Comparison of ENCODE assay signal across 12 mouse cellular contexts in the genomic region with DNA sequence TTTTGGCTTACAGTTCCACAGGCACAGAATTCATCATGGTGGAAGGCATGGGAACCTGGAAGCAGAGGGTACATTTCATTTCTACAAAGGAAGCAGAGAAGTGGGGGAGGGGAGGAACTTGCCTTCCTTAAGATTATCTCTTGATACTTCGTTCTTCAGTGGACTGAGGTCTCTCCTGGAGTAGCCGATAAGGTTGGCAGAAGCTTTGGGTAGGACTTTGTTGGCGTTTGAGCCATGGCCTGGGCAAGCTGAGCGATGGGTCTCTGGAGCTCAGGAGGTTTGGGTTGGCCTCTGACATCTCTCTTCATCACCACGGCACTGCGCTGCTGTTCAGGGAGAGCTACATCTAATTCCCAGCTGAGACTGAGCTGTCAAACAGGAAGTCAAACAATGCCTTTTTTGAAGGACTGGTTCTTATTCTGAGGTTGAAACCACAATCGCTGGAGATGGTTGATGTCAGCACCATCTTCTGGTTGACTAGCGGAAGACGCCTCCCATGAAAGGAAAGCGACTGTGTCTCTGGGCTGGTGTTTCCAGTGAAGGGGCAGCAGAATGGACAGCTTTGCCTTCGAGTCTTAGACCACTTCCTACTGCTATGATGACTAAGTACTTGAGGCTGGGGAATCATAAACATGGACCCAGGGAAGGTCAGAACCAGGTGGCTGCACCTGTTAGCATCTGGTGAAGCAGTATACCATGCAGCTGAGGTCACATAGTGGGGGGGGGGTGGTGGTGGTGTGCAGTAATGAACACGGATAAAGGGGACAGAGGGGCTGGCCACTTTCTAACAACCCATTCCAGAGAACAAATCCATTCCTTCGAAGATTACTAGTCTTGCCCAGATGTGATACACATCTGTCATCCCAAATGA.
DNase-seq lines count a peak whose midpoint lies in the region; ATAC-seq and TF ChIP-seq lines count a peak whose summit lies in the region.
"Had no signal": no experiment of that assay in that cellular context is flagged by ENCODE, and none has a peak within 500 bp of the region (broad histone marks: within the 10 kb centered on the region; RNA-seq: fewer than 3 reads in every experiment).

No protein-coding gene starts in this region.

- H3K4me3 ChIP-seq in MEL (ENCODE audit: control insufficient read depth in 1 of 2, insufficient read depth in 1 of 2, low read depth in 2 of 2, low read length in 2 of 2), result no peak overlapping the region
- no peak overlapping the region for H3K4me3 ChIP-seq in hindbrain, embryonic 12.5 days
- no peak overlapping the region for H3K4me3 ChIP-seq in midbrain, embryonic 15.5 days
- H3K4me3 ChIP-seq in kidney, embryonic 16.5 days (ENCODE audit: low read length), result no peak overlapping the region

- H3K4me1 ChIP-seq in MEL (ENCODE audit: control insufficient read depth in 1 of 2, insufficient read depth in 2 of 2, low read length in 2 of 2), result peaks cover 0 to 14% of the 10 kb centered on the region in 2 experiments; a peak in 2 of 4 replicates
- peaks cover 34% of the 10 kb centered on the region for H3K4me1 ChIP-seq in hindbrain, embryonic 12.5 days
- H3K4me1 ChIP-seq in midbrain, embryonic 15.5 days, result peaks cover 29% of the 10 kb centered on the region
- H3K4me1 ChIP-seq in kidney, embryonic 16.5 days (ENCODE audit: insufficient read depth, low read length), result peaks cover 9% of the 10 kb centered on the region; the same call in 1 of the 2 replicates

- TF ChIP-seq POLR2A in MEL (IDR thresholded peaks at IDR 0.05; ENCODE audit: control insufficient read depth in 1 of 2, insufficient read depth in 1 of 2, low read depth in 1 of 2, low read length in 2 of 2, poor library complexity in 1 of 2), result no peak

- H3K79me2 ChIP-seq in MEL (ENCODE audit: control insufficient read depth, insufficient read depth, low read length, poor library complexity), result no peaks in the 10 kb centered on the region

- no peak overlapping the region for H3K9ac ChIP-seq in MEL (ENCODE audit: control insufficient read depth, low read depth, low read length, poor library complexity, severe bottlenecking)
- no peak overlapping the region for H3K9ac ChIP-seq in hindbrain, embryonic 12.5 days
- no peak overlapping the region for H3K9ac ChIP-seq in midbrain, embryonic 15.5 days
- no peak overlapping the region for H3K9ac ChIP-seq in kidney, embryonic 16.5 days (replicated peaks; ENCODE audit: low read length)

- no peak overlapping the region for H3K27ac ChIP-seq in MEL (ENCODE audit: control insufficient read depth, low read depth, low read length)
- H3K27ac ChIP-seq in hindbrain, embryonic 12.5 days, result peak overlapping the region; percentile 90
- peak overlapping the region; percentile 96 for H3K27ac ChIP-seq in midbrain, embryonic 15.5 days
- H3K27ac ChIP-seq in kidney, embryonic 16.5 days (ENCODE audit: low read length), result no peak overlapping the region

- peak in 1 of 3 experiments; percentile 15; a peak in 1 of 6 replicates for TF ChIP-seq CTCF in MEL (IDR thresholded peaks at IDR 0.05 in 2 of 3, conservative IDR thresholded peaks at IDR 0.05 in 1 of 3; ENCODE audit: control insufficient read depth in 1 of 3, insufficient read depth in 1 of 3, low read depth in 2 of 3, low read length in 3 of 3, poor library complexity in 1 of 3, severe bottlenecking in 1 of 3)

- WGBS in hindbrain, embryonic 12.5 days, result 81% methylated on average over 13 of the region's 13 CpGs
- 90% methylated on average over 13 of the region's 13 CpGs for WGBS in midbrain, embryonic 15.5 days
- WGBS in kidney, embryonic 16.5 days, result 86% methylated on average over 13 of the region's 13 CpGs

- no peak for ATAC-seq in hindbrain, embryonic 12.5 days (ENCODE audit: low FRiP score)
- ATAC-seq in midbrain, embryonic 15.5 days (replicated peaks), result no peak
- no peak for ATAC-seq in erythroblast, adult 5-6 weeks (replicated peaks; ENCODE audit: low FRiP score, poor library complexity, severe bottlenecking)
- ATAC-seq in kidney, embryonic 16.5 days (ENCODE audit: low FRiP score, low TSS enrichment), result no peak

- peaks cover 0 to 7% of the 10 kb centered on the region in 2 experiments; a peak in 1 of 4 replicates for H3K36me3 ChIP-seq in MEL (ENCODE audit: control insufficient read depth in 1 of 2, insufficient read depth in 2 of 2, low read length in 2 of 2)
- no peaks in the 10 kb centered on the region for H3K36me3 ChIP-seq in hindbrain, embryonic 12.5 days
- H3K36me3 ChIP-seq in midbrain, embryonic 15.5 days (replicated peaks), result no peaks in the 10 kb centered on the region
- 0 out of 2 replicates have a peak, but pooled peaks cover 4% of the 10 kb centered on the region for H3K36me3 ChIP-seq in kidney, embryonic 16.5 days (ENCODE audit: insufficient read depth, low read length)

- no peaks in the 10 kb centered on the region for H3K9me3 ChIP-seq in MEL (replicated peaks; ENCODE audit: insufficient read depth, low read length)
- no peaks in the 10 kb centered on the region for H3K9me3 ChIP-seq in hindbrain, embryonic 12.5 days (replicated peaks)
- H3K9me3 ChIP-seq in midbrain, embryonic 15.5 days, result no peaks in the 10 kb centered on the region
- 0 out of 2 replicates have a peak, but pooled peaks cover 2% of the 10 kb centered on the region for H3K9me3 ChIP-seq in kidney, embryonic 16.5 days (ENCODE audit: low read length)

- no peak overlapping the region for H3K4me2 ChIP-seq in hindbrain, embryonic 12.5 days (replicated peaks)
- no peak overlapping the region for H3K4me2 ChIP-seq in midbrain, embryonic 15.5 days
- H3K4me2 ChIP-seq in kidney, embryonic 16.5 days (replicated peaks; ENCODE audit: low read depth, low read length), result no peak overlapping the region

- peaks cover 3 to 7% of the 10 kb centered on the region in 2 experiments for H3K27me3 ChIP-seq in MEL (ENCODE audit: control insufficient read depth in 1 of 2, insufficient read depth in 2 of 2, low read length in 2 of 2)
- no peaks in the 10 kb centered on the region for H3K27me3 ChIP-seq in hindbrain, embryonic 12.5 days
- H3K27me3 ChIP-seq in midbrain, embryonic 15.5 days (replicated peaks), result no peaks in the 10 kb centered on the region
- H3K27me3 ChIP-seq in kidney, embryonic 16.5 days (ENCODE audit: insufficient read depth, low read length), result no peaks in the 10 kb centered on the region

- 0 out of 4 replicates have a peak, but pooled peaks have one; percentile 7 to 25 for TF ChIP-seq EP300 in MEL (IDR thresholded peaks at IDR 0.05; ENCODE audit: low read depth in 1 of 2, low read length in 2 of 2)

- peak; percentile 96 for DNase-seq in 416B (ENCODE audit: low read depth)
- DNase-seq in MEL (ENCODE audit: low read depth, low spot score), result peak; percentile 58
- DNase-seq in cerebellum, adult 8-10 months, result no peak
- DNase-seq in cerebellum, adult 11 months, result no peak
- DNase-seq: gastrocnemius, postnatal 14 days; kidney, adult 2 months; lung, postnatal 36 days; right cerebral cortex, adult 18-20 months had no signal

- TF ChIP-seq RAD21 in MEL (IDR thresholded peaks at IDR 0.05; ENCODE audit: low read depth, low read length), result no peak

TF ChIP-seq in MEL, 35 proteins besides CTCF, POLR2A, EP300 and RAD21:
- TF ChIP-seq ZC3H11A (IDR thresholded peaks at IDR 0.05; ENCODE audit: low read depth, low read length) (no peak), ETS1 (IDR thresholded peaks at IDR 0.05; ENCODE audit: low read depth, low read length) (0 out of 2 replicates have a peak, but pooled peaks have one; percentile 9), RCOR1 (IDR thresholded peaks at IDR 0.05; ENCODE audit: low read depth, low read length) (no peak), MYC (IDR thresholded peaks at IDR 0.05; ENCODE audit: low read depth, low read length) (no peak)
TF ChIP-seq in MEL: peak in this region for 1.

Comparison
In these comparisons a context has a peak if more than half of its experiments do, and no peak if none do; other contexts are left out.
1. DNase-seq: peak in 416B (single experiment) and MEL (single experiment); none in cerebellum, adult 8-10 months (single experiment) and cerebellum, adult 11 months (single experiment).
2. H3K27ac ChIP-seq: peak in hindbrain, embryonic 12.5 days (single experiment) and midbrain, embryonic 15.5 days (single experiment); none in MEL (single experiment) and kidney, embryonic 16.5 days (single experiment).